27 mouse cellular contexts compared by ENCODE assay signal in genomic region chr11:110485081-110485480, GRCm38 (mm10).
A peak's percentile ranks its signal among the peaks of the same experiment; 100 is the strongest.
DNase-seq lines count a peak whose midpoint lies in the region; ATAC-seq and TF ChIP-seq lines count a peak whose summit lies in the region.
"Had no signal": no experiment of that assay in that cellular context is flagged by ENCODE, and none has a peak within 500 bp of the region (broad histone marks: within the 10 kb centered on the region; RNA-seq: fewer than 3 reads in every experiment).

No protein-coding gene starts in this region.

- WGBS in kidney, embryonic 15.5 days = 65% methylated on average over 6 of the region's 6 CpGs

- H3K4me3 ChIP-seq in kidney, embryonic 15.5 days (replicated peaks) = no peak overlapping the region
- H3K4me3 ChIP-seq: erythroblast, embryonic 14.5 days; forebrain, embryonic 12.5 days; heart, adult 2 months; heart, embryonic 13.5 days; hindbrain, embryonic 10.5 days; hindbrain, embryonic 15.5 days; limb, embryonic 10.5 days; limb, embryonic 15.5 days; stomach, embryonic 15.5 days had no signal

- POLR2A ChIA-PET in Patski (lab: Charles Lee) = interaction anchor here (0.6 kb wide), 1 partner anchor 49 kb away, joined by 3 read pairs; no protein-coding TSS in a partner anchor

- DNase-seq in heart, adult 11 months = peak; percentile 21
- DNase-seq in heart, postnatal 36 days = no peak
- peak; percentile 77 for DNase-seq in kidney, adult 9 months
- no peak for DNase-seq in Patski (ENCODE audit: low read depth, low spot score)
- peak; percentile 30 to 45 for DNase-seq in adrenal gland, postnatal 36 days
- DNase-seq: B cell, adult 2 months; cerebellum, adult 18-20 months; cerebellum, postnatal 10 days; forebrain, postnatal 0 days; gastrocnemius, postnatal 25 days; heart, adult 2 months; heart, postnatal 10 days; layer of hippocampus, adult 9-11 months; lung, postnatal 36 days; right cerebral cortex, postnatal 25 days had no signal

- ATAC-seq in kidney, embryonic 15.5 days (replicated peaks; ENCODE audit: low FRiP score) = no peak
- ATAC-seq in Patski = peak; percentile 87
- ATAC-seq: forebrain, postnatal 0 days; inflammation-experienced regulatory T-cells, adult 6 months; midbrain, embryonic 16.5 days had no signal

- peaks cover 11% of the 10 kb centered on the region; the same call in 1 of the 2 replicates for H3K36me3 ChIP-seq in kidney, embryonic 15.5 days
- H3K36me3 ChIP-seq: forebrain, embryonic 12.5 days; hindbrain, embryonic 15.5 days; limb, embryonic 15.5 days; stomach, embryonic 15.5 days had no signal

- no peak overlapping the region for H3K4me2 ChIP-seq in kidney, embryonic 15.5 days
- H3K4me2 ChIP-seq: forebrain, embryonic 12.5 days; heart, embryonic 13.5 days; hindbrain, embryonic 15.5 days; limb, embryonic 15.5 days; midbrain, embryonic 11.5 days; stomach, embryonic 15.5 days had no signal

- peaks cover 6% of the 10 kb centered on the region for H3K4me1 ChIP-seq in kidney, embryonic 15.5 days

- no peaks in the 10 kb centered on the region for H3K9me3 ChIP-seq in kidney, embryonic 15.5 days (replicated peaks)
- H3K9me3 ChIP-seq: forebrain, embryonic 12.5 days; heart, embryonic 13.5 days; hindbrain, embryonic 15.5 days; limb, embryonic 10.5 days; limb, embryonic 15.5 days; stomach, embryonic 15.5 days had no signal

- TF ChIP-seq CTCF in Patski (IDR thresholded peaks at IDR 0.05) = no peak

- H3K9ac ChIP-seq in kidney, embryonic 15.5 days = no peak overlapping the region
- H3K9ac ChIP-seq: forebrain, embryonic 12.5 days; forebrain, postnatal 0 days; heart, embryonic 13.5 days; hindbrain, embryonic 15.5 days; limb, embryonic 15.5 days; stomach, embryonic 15.5 days had no signal

- no peak overlapping the region for H3K27ac ChIP-seq in kidney, embryonic 15.5 days
- H3K27ac ChIP-seq: forebrain, embryonic 12.5 days; heart, adult 2 months; heart, embryonic 13.5 days; hindbrain, embryonic 10.5 days; hindbrain, embryonic 15.5 days; limb, embryonic 10.5 days; limb, embryonic 15.5 days; stomach, embryonic 15.5 days had no signal

- CTCF ChIA-PET in Patski (lab: Charles Lee) = interaction anchor here (0.7 to 2.8 kb wide), 13 partner anchors 10 to 580 kb away, joined by 3 to 13 read pairs (median 4); no protein-coding TSS in a partner anchor

- no peaks in the 10 kb centered on the region for H3K27me3 ChIP-seq in kidney, embryonic 15.5 days
- no peaks in the 10 kb centered on the region for H3K27me3 ChIP-seq in Patski
- H3K27me3 ChIP-seq: heart, embryonic 13.5 days; hindbrain, embryonic 15.5 days; limb, embryonic 15.5 days; stomach, embryonic 15.5 days had no signal

- in situ Hi-C loops in Patski (cut with MboI; ENCODE audit: low pct_unique_long_range_greater_than_20kb) = no loop called here

- intact Hi-C loops in heart, postnatal 36 days (cut with DNase I) = no loop called here

Comparison
In these comparisons a context has a peak if more than half of its experiments do, and no peak if none do; other contexts are left out.
1. DNase-seq: peak in heart, adult 11 months (single experiment), kidney, adult 9 months (single experiment) and adrenal gland, postnatal 36 days (2 of 2); none in heart, postnatal 36 days (0 of 2) and Patski (single experiment).